8 mouse cellular contexts compared by ENCODE assay signal in the genomic region with DNA sequence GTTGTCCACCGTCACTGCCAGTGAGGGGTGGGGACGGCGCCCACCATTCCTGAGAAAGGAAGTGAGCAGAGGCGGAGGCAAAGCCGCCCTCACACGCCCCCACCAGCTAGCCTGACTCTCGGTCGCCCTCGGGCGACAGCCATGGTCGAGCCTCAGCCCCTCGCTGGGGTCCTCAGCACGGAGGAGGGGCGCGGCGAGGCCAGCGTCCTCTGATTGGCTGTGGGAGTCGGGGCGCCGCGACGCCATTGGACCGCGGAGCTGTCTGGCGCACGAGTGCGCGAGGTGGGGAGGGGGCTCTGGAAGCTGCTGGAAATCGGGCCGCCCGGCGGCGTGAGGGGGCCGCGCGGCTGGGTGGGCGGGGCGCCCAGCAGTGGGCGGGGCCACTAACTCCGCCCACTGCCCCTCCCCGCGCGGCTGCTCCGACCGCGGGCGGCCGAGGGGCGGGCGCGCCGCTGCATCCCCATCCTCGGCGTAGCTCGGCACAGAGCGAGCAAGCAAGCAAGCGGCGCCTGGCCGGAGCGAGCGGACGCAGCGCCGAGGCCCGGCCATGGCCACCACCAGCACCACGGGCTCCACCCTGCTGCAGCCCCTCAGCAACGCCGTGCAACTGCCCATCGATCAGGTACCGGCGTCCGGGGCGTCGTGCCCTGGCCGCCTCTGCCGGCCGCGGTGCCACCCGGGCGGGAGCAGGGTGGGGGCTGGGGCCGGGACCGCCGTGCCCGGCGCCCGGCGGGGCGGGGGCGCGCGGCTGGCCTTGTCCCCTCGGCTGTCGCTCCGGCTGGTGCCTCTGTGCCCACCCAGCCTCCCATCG. TPM values are rescaled to one million over a fixed set of nuclear protein-coding genes. Genes with fewer than 3 reads are reported as not detected.
DNase-seq lines count a peak whose midpoint lies in the region; ATAC-seq lines count a peak whose summit lies in the region.

No protein-coding gene starts in this region.

- peak; percentile 100 for ATAC-seq in embryonic facial prominence, embryonic 12.5 days (ENCODE audit: insufficient number of reproducible peaks, insufficient read depth, low FRiP score, low TSS enrichment)
- peak; percentile 100 for ATAC-seq in limb, embryonic 13.5 days (ENCODE audit: low FRiP score, low read depth)
- ATAC-seq in midbrain, embryonic 15.5 days (replicated peaks), result peak; percentile 99

- H3K27ac ChIP-seq in embryonic facial prominence, embryonic 12.5 days, result peak overlapping the region; percentile 96
- peak overlapping the region; percentile 97 for H3K27ac ChIP-seq in limb, embryonic 13.5 days
- peak overlapping the region; percentile 100 for H3K27ac ChIP-seq in midbrain, embryonic 15.5 days

- peak; percentile 90 for DNase-seq in layer of hippocampus, adult 11-12 months (ENCODE audit: low spot score)
- no peak for DNase-seq in layer of hippocampus, adult 9-10 months (ENCODE audit: low spot score)
- DNase-seq in heart, adult 18-20 months, result peak; percentile 83 to 85
- DNase-seq in kidney, adult 18-20 months, result peak; percentile 72
- peak; percentile 37 to 38 for DNase-seq in spleen, postnatal 36 days (ENCODE audit: low spot score in 2 of 2)

- no peaks in the 10 kb centered on the region for H3K9me3 ChIP-seq in embryonic facial prominence, embryonic 12.5 days
- H3K9me3 ChIP-seq in limb, embryonic 13.5 days, result no peaks in the 10 kb centered on the region
- no peaks in the 10 kb centered on the region for H3K9me3 ChIP-seq in midbrain, embryonic 15.5 days

- H3K4me1 ChIP-seq in embryonic facial prominence, embryonic 12.5 days, result peaks cover 23% of the 10 kb centered on the region
- peaks cover 37% of the 10 kb centered on the region for H3K4me1 ChIP-seq in limb, embryonic 13.5 days
- peaks cover 43% of the 10 kb centered on the region for H3K4me1 ChIP-seq in midbrain, embryonic 15.5 days

- H3K4me2 ChIP-seq in embryonic facial prominence, embryonic 12.5 days (replicated peaks), result peak overlapping the region; percentile 67
- peak overlapping the region; percentile 81 for H3K4me2 ChIP-seq in limb, embryonic 13.5 days (replicated peaks)
- peak overlapping the region; percentile 62 for H3K4me2 ChIP-seq in midbrain, embryonic 15.5 days

- H3K4me3 ChIP-seq in embryonic facial prominence, embryonic 12.5 days, result peak overlapping the region; percentile 96
- peak overlapping the region; percentile 70 for H3K4me3 ChIP-seq in limb, embryonic 13.5 days
- H3K4me3 ChIP-seq in midbrain, embryonic 15.5 days, result peak overlapping the region; percentile 69

- H3K36me3 ChIP-seq in embryonic facial prominence, embryonic 12.5 days, result no peaks in the 10 kb centered on the region
- H3K36me3 ChIP-seq in limb, embryonic 13.5 days, result no peaks in the 10 kb centered on the region
- H3K36me3 ChIP-seq in midbrain, embryonic 15.5 days (replicated peaks), result no peaks in the 10 kb centered on the region

- WGBS in embryonic facial prominence, embryonic 12.5 days, result under 1% methylated on average over 88 of the region's 95 CpGs
- WGBS in limb, embryonic 13.5 days, result under 1% methylated on average over 56 of the region's 95 CpGs
- WGBS in midbrain, embryonic 15.5 days, result under 1% methylated on average over 84 of the region's 95 CpGs

- H3K9ac ChIP-seq in embryonic facial prominence, embryonic 12.5 days, result peak overlapping the region; percentile 89
- peak overlapping the region; percentile 94 for H3K9ac ChIP-seq in limb, embryonic 13.5 days
- H3K9ac ChIP-seq in midbrain, embryonic 15.5 days, result peak overlapping the region; percentile 99

- H3K27me3 ChIP-seq in embryonic facial prominence, embryonic 12.5 days, result no peaks in the 10 kb centered on the region
- no peaks in the 10 kb centered on the region for H3K27me3 ChIP-seq in limb, embryonic 13.5 days
- H3K27me3 ChIP-seq in midbrain, embryonic 15.5 days (replicated peaks), result no peaks in the 10 kb centered on the region

RNA-seq across cellular contexts. Expression of a gene that starts 0.7 kb away (rescaled TPM):
- 52.3 and 53.3 TPM in 2 replicates for polyA plus RNA-seq in embryonic facial prominence, embryonic 12.5 days (2016; fragmentation: Nextera tagmentation; extraction: Ambion mirVana)
- 1 to 10 TPM; 8.7 to 8.9 TPM for total RNA-seq in heart, adult 18-20 months (2021)
- polyA plus RNA-seq in limb, embryonic 13.5 days (2015; fragmentation: Nextera tagmentation; extraction: Ambion mirVana), result 55.1 and 56.0 TPM in 2 replicates
- polyA plus RNA-seq in midbrain, embryonic 15.5 days (2015; fragmentation: Nextera tagmentation; extraction: Ambion mirVana), result 68.6 and 71.5 TPM in 2 replicates
